Mouse (Mus musculus) right cerebral cortex, adult 2 months (tissue): Measurements from ENCODE around the gene 1810037I17Rik.
A peak's percentile ranks its signal among the peaks of the same experiment; 100 is the strongest.
"Not testable (repeated sequence)": the region's sequence is repeated elsewhere in the genome, so short reads cannot be mapped to it uniquely, and the experiment has no call there.

Experiments
- DNase-seq, 2 experiments: peaks; one replicate each; pipeline ENCODE4 v3.0.0; 2021 to 2022; ENCODE audit warnings: low spot score in 2 of 2

Gene 1810037I17Rik

GRCm38 (mm10) chr3:122932466-122932865, 8.5 kb downstream of the 1810037I17Rik start:
- no peak for DNase-seq

GRCm38 (mm10) chr3:122937176-122937575, 13.2 kb downstream of the 1810037I17Rik start:
- DNase-seq: not testable (repeated sequence)

GRCm38 (mm10) chr3:122939215-122939614, 15.2 kb downstream of the 1810037I17Rik start:
- DNase-seq: peak; percentile 59 to 61

GRCm38 (mm10) chr3:122943387-122943890, 19.4 kb downstream of the 1810037I17Rik start:
- no peak for DNase-seq

GRCm38 (mm10) chr3:122950129-122950528, 26.1 kb downstream of the 1810037I17Rik start:
- no peak for DNase-seq

GRCm38 (mm10) chr3:122964301-122964700, 40.3 kb downstream of the 1810037I17Rik start:
- no peak for DNase-seq

GRCm38 (mm10) chr3:122968391-122968790, 44.4 kb downstream of the 1810037I17Rik start:
- no peak for DNase-seq

GRCm38 (mm10) chr3:122972126-122972822, 48.3 kb downstream of the 1810037I17Rik start:
- DNase-seq: no peak

- no peak for DNase-seq
These were observed 50.8 kb downstream of the 1810037I17Rik start for GRCm38 (mm10) chr3:122974833-122975232.

- peak in 1 of 2 experiments; percentile 31 for DNase-seq
These were observed 51.4 kb downstream of the 1810037I17Rik start for GRCm38 (mm10) chr3:122975363-122975762.
